Mouse (Mus musculus): ENCODE measurements around the gene Klb.

Gene Klb

GRCm38 (mm10) chr5:65385704-65386103, 37.6 kb downstream of the Klb start:
- DNase-seq: no peak

GRCm38 (mm10) chr5:65387008-65387867, 39.1 kb downstream of the Klb start:
- no peak for DNase-seq

- DNase-seq: peak; percentile 96 to 99
Observed at GRCm38 (mm10) chr5:65390648-65391644, 42.8 kb downstream of the Klb start, which contains the start of the genes Rpl9 and Lias. Gene Rpl9 (minus strand): TSS chr5:65391444. Gene Lias (plus strand): TSS chr5:65391497.

GRCm38 (mm10) chr5:65391753-65392152, 43.6 kb downstream of the Klb start:
- DNase-seq: no peak

GRCm38 (mm10) chr5:65394425-65394824, 46.3 kb downstream of the Klb start:
- DNase-seq: no peak

- DNase-seq: peak; percentile 19 to 66
Observed at GRCm38 (mm10) chr5:65401251-65401994, 53.3 kb downstream of the Klb start.

- no peak for DNase-seq
Observed at GRCm38 (mm10) chr5:65407989-65408388, 59.9 kb downstream of the Klb start.

- no peak for DNase-seq
Observed at GRCm38 (mm10) chr5:65415653-65416458, 67.7 kb downstream of the Klb start.

GRCm38 (mm10) chr5:65419136-65419535, 71.0 kb downstream of the Klb start:
- DNase-seq: no peak

GRCm38 (mm10) chr5:65420822-65421221, 72.7 kb downstream of the Klb start:
- no peak for DNase-seq

- DNase-seq: no peak
Observed at GRCm38 (mm10) chr5:65422803-65423202, 74.7 kb downstream of the Klb start.

- no peak for DNase-seq
Observed at GRCm38 (mm10) chr5:65424215-65424614, 76.1 kb downstream of the Klb start.

GRCm38 (mm10) chr5:65425251-65425650, 77.1 kb downstream of the Klb start:
- DNase-seq: no peak

- no peak for DNase-seq
Observed at GRCm38 (mm10) chr5:65428321-65428720, 80.2 kb downstream of the Klb start.

GRCm38 (mm10) chr5:65429441-65429840, 81.3 kb downstream of the Klb start:
- no peak for DNase-seq

All from thymus, adult 18-20 months (tissue).